Mouse (Mus musculus) hindbrain, embryonic 13.5 days (tissue): Measurements from ENCODE around the gene Helz. TPM values are rescaled to one million over a fixed set of nuclear protein-coding genes. Genes with fewer than 3 reads are reported as not detected.
"Not testable (repeated sequence)": the region's sequence is repeated elsewhere in the genome, so short reads cannot be mapped to it uniquely, and the experiment has no call there.

Experiments used
- ATAC-seq: fragments of 200-750 bp; cut with Nextera tagmentation; 2 replicates; pipeline ENCODE4 v1.8.0; 2017; ENCODE audit warnings: moderate TSS enrichment; ENCODE audit not compliant: low FRiP score
- H3K27ac ChIP-seq: fragments of 300-500 bp; sonication (generic); 2 replicates; pipeline ENCODE4 v1.5.1; 2015; ENCODE audit warnings: inconsistent platforms, mild to moderate bottlenecking, moderate library complexity
- H3K27me3 ChIP-seq: fragments of 300-500 bp; sonication (generic); 2 replicates; pipeline ENCODE4 v1.6.1; 2015; ENCODE audit warnings: mild to moderate bottlenecking, inconsistent platforms
- H3K36me3 ChIP-seq: fragments of 300-500 bp; sonication (generic); 2 replicates; pipeline ENCODE4 v1.6.1; 2015; ENCODE audit warnings: mild to moderate bottlenecking, inconsistent platforms
- H3K4me1 ChIP-seq: fragments of 300-500 bp; sonication (generic); replicated peaks from 2 replicates; pipeline ENCODE4 v1.6.1; 2015; ENCODE audit warnings: inconsistent platforms
- H3K4me2 ChIP-seq: fragments of 300-500 bp; sonication (generic); 2 replicates; pipeline ENCODE4 v1.6.1; 2015; ENCODE audit warnings: inconsistent platforms, mild to moderate bottlenecking, moderate library complexity
- H3K4me3 ChIP-seq: fragments of 300-500 bp; sonication (generic); 2 replicates; pipeline ENCODE4 v1.5.1; 2015; ENCODE audit warnings: mild to moderate bottlenecking, inconsistent platforms
- H3K9ac ChIP-seq: fragments of 300-500 bp; sonication (generic); 2 replicates; pipeline ENCODE4 v1.6.1; 2015; ENCODE audit warnings: mild to moderate bottlenecking, inconsistent platforms
- H3K9me3 ChIP-seq: fragments of 300-500 bp; sonication (generic); 2 replicates; pipeline ENCODE4 v1.6.1; 2016; ENCODE audit warnings: inconsistent platforms
- WGBS: fragments of 180-500 bp; shearing (Covaris S2); methylation state at CpG from one replicate; pipeline ENCODE4 v1.1.7; 2015; 5-methylcytosine and 5-hydroxymethylcytosine counted together
- polyA plus RNA-seq: library from polyadenylated mRNA; unstranded; fragments of >200 nt; fragmentation: Nextera tagmentation; extraction: Ambion mirVana; gene quantifications from 2 replicates; pipeline ENCODE4 v1.2.1, GENCODE M21; 2015

Helz gene
- polyA plus RNA-seq, 1 experiment from 2014 or later: 17.7 TPM

GRCm38 (mm10) chr11:107586129-107586528, 38.4 kb downstream of the Helz start:
- not testable (repeated sequence) for H3K4me1 ChIP-seq, ATAC-seq, H3K9ac ChIP-seq, H3K27ac ChIP-seq, H3K4me3 ChIP-seq, H3K27me3 ChIP-seq, H3K9me3 ChIP-seq, H3K36me3 ChIP-seq, H3K4me2 ChIP-seq
- 89% methylated on average over 5 of the region's 5 CpGs for WGBS

- 93% methylated on average over 7 of the region's 7 CpGs for WGBS
- H3K4me3 ChIP-seq: no peak overlapping the region
- H3K27me3 ChIP-seq: no peaks in the 10 kb centered on the region
- no peak overlapping the region for H3K9ac ChIP-seq
- no peaks in the 10 kb centered on the region for H3K9me3 ChIP-seq
- no peak for ATAC-seq
- H3K4me2 ChIP-seq: no peak overlapping the region
- peaks cover 8% of the 10 kb centered on the region for H3K4me1 ChIP-seq
- peaks cover 9% of the 10 kb centered on the region for H3K36me3 ChIP-seq
- H3K27ac ChIP-seq: no peak overlapping the region
These were observed 39.4 kb downstream of the Helz start for GRCm38 (mm10) chr11:107587141-107587540.

- H3K4me1 ChIP-seq: no peaks in the 10 kb centered on the region
- H3K27ac ChIP-seq: no peak overlapping the region
- no peaks in the 10 kb centered on the region for H3K27me3 ChIP-seq
- peaks cover 41% of the 10 kb centered on the region for H3K36me3 ChIP-seq
- H3K9me3 ChIP-seq: no peaks in the 10 kb centered on the region
- no peak for ATAC-seq
- no peak overlapping the region for H3K4me3 ChIP-seq
- no peak overlapping the region for H3K9ac ChIP-seq
- 95% methylated on average over 5 of the region's 5 CpGs for WGBS
- H3K4me2 ChIP-seq: no peak overlapping the region
These were observed 44.8 kb downstream of the Helz start for GRCm38 (mm10) chr11:107592575-107592974.

- H3K4me3 ChIP-seq: no peak overlapping the region
- peaks cover 65% of the 10 kb centered on the region for H3K36me3 ChIP-seq
- no peaks in the 10 kb centered on the region for H3K9me3 ChIP-seq
- H3K4me2 ChIP-seq: no peak overlapping the region
- no peaks in the 10 kb centered on the region for H3K27me3 ChIP-seq
- 98% methylated on average over 4 of the region's 4 CpGs for WGBS
- ATAC-seq: no peak
- no peak overlapping the region for H3K9ac ChIP-seq
- no peak overlapping the region for H3K27ac ChIP-seq
- H3K4me1 ChIP-seq: no peaks in the 10 kb centered on the region
These were observed 49.7 kb downstream of the Helz start for GRCm38 (mm10) chr11:107597381-107597780.

GRCm38 (mm10) chr11:107605694-107606093, 58.0 kb downstream of the Helz start:
- H3K4me2 ChIP-seq: no peak overlapping the region
- no peaks in the 10 kb centered on the region for H3K9me3 ChIP-seq
- H3K36me3 ChIP-seq: peaks cover 56% of the 10 kb centered on the region
- H3K9ac ChIP-seq: no peak overlapping the region
- no peaks in the 10 kb centered on the region for H3K27me3 ChIP-seq
- WGBS: 96% methylated on average over 7 of the region's 7 CpGs
- H3K4me3 ChIP-seq: no peak overlapping the region
- H3K27ac ChIP-seq: no peak overlapping the region
- no peaks in the 10 kb centered on the region for H3K4me1 ChIP-seq
- ATAC-seq: no peak

GRCm38 (mm10) chr11:107613906-107614305, 66.2 kb downstream of the Helz start:
- H3K4me2 ChIP-seq: no peak overlapping the region
- 92% methylated on average over 5 of the region's 5 CpGs for WGBS
- H3K4me1 ChIP-seq: no peaks in the 10 kb centered on the region
- H3K27me3 ChIP-seq: no peaks in the 10 kb centered on the region
- H3K27ac ChIP-seq: no peak overlapping the region
- H3K9ac ChIP-seq: no peak overlapping the region
- H3K4me3 ChIP-seq: no peak overlapping the region
- ATAC-seq: no peak
- H3K36me3 ChIP-seq: peaks cover 10% of the 10 kb centered on the region; the same call in 1 of the 2 replicates
- H3K9me3 ChIP-seq: no peaks in the 10 kb centered on the region

- no peaks in the 10 kb centered on the region for H3K27me3 ChIP-seq
- 91% methylated on average over 4 of the region's 5 CpGs for WGBS
- ATAC-seq: no peak
These were observed 68.0 kb downstream of the Helz start for GRCm38 (mm10) chr11:107615696-107616095.

GRCm38 (mm10) chr11:107617976-107618375, 70.2 kb downstream of the Helz start:
- Histone ChIP-seq H3K4me2 (no peak overlapping the region), H3K27ac (no peak overlapping the region), H3K4me1 (no peaks in the 10 kb centered on the region), H3K9ac (0 out of 2 replicates have a peak overlapping the region, but pooled peaks have one; percentile 8), H3K36me3 (peaks cover 39% of the 10 kb centered on the region), H3K9me3 (no peaks in the 10 kb centered on the region), H3K4me3 (no peak overlapping the region), H3K27me3 (no peaks in the 10 kb centered on the region)
- no peak for ATAC-seq
- 52% methylated on average over 5 of the region's 5 CpGs for WGBS

More at GRCm38 (mm10) chr11:107615696-107616095, 68.0 kb downstream of the Helz start:
- Histone ChIP-seq H3K4me3 (no peak overlapping the region), H3K9me3 (no peaks in the 10 kb centered on the region), H3K36me3 (peaks cover 28% of the 10 kb centered on the region), H3K4me2 (no peak overlapping the region), H3K27ac (no peak overlapping the region), H3K4me1 (no peaks in the 10 kb centered on the region), H3K9ac (no peak overlapping the region)

- H3K27me3 ChIP-seq: no peaks in the 10 kb centered on the region
- no peaks in the 10 kb centered on the region for H3K9me3 ChIP-seq
- no peak overlapping the region for H3K9ac ChIP-seq
- no peak overlapping the region for H3K4me3 ChIP-seq
- 94% methylated on average over 3 of the region's 3 CpGs for WGBS
- no peak for ATAC-seq
- no peaks in the 10 kb centered on the region for H3K4me1 ChIP-seq
- no peak overlapping the region for H3K27ac ChIP-seq
- peaks cover 38% of the 10 kb centered on the region for H3K36me3 ChIP-seq
- no peak overlapping the region for H3K4me2 ChIP-seq
These were observed 76.9 kb downstream of the Helz start for GRCm38 (mm10) chr11:107624661-107625060.

GRCm38 (mm10) chr11:107625746-107626145, 78.0 kb downstream of the Helz start:
- H3K36me3 ChIP-seq: peaks cover 28% of the 10 kb centered on the region
- H3K9me3 ChIP-seq: no peaks in the 10 kb centered on the region
- no peak overlapping the region for H3K27ac ChIP-seq
- no peaks in the 10 kb centered on the region for H3K4me1 ChIP-seq
- H3K9ac ChIP-seq: no peak overlapping the region
- ATAC-seq: no peak
- no peaks in the 10 kb centered on the region for H3K27me3 ChIP-seq
- H3K4me3 ChIP-seq: no peak overlapping the region
- WGBS: 82% methylated on average over 11 of the region's 11 CpGs
- no peak overlapping the region for H3K4me2 ChIP-seq

GRCm38 (mm10) chr11:107629504-107629903, 81.8 kb downstream of the Helz start:
- peak; percentile 78 for ATAC-seq
- no peaks in the 10 kb centered on the region for H3K9me3 ChIP-seq

GRCm38 (mm10) chr11:107629951-107630350, 82.2 kb downstream of the Helz start:
- Histone ChIP-seq H3K4me1 (no peaks in the 10 kb centered on the region), H3K4me3 (no peak overlapping the region), H3K9ac (no peak overlapping the region), H3K27me3 (no peaks in the 10 kb centered on the region), H3K36me3 (peaks cover 31% of the 10 kb centered on the region), H3K27ac (no peak overlapping the region), H3K9me3 (no peaks in the 10 kb centered on the region), H3K4me2 (no peak overlapping the region)
- 88% methylated on average over 8 of the region's 8 CpGs for WGBS
- ATAC-seq: no peak

More at GRCm38 (mm10) chr11:107629504-107629903, 81.8 kb downstream of the Helz start:
- H3K36me3 ChIP-seq: peaks cover 27% of the 10 kb centered on the region
- no peak overlapping the region for H3K27ac ChIP-seq
- H3K9ac ChIP-seq: no peak overlapping the region
- H3K4me3 ChIP-seq: no peak overlapping the region
- H3K27me3 ChIP-seq: no peaks in the 10 kb centered on the region
- WGBS: 30% methylated on average over 4 of the region's 4 CpGs
- H3K4me2 ChIP-seq: no peak overlapping the region
- no peaks in the 10 kb centered on the region for H3K4me1 ChIP-seq

GRCm38 (mm10) chr11:107631124-107631523, 83.4 kb downstream of the Helz start:
- Histone ChIP-seq H3K4me2 (no peak overlapping the region), H3K9ac (no peak overlapping the region), H3K27me3 (no peaks in the 10 kb centered on the region), H3K9me3 (no peaks in the 10 kb centered on the region), H3K4me3 (no peak overlapping the region), H3K36me3 (peaks cover 39% of the 10 kb centered on the region), H3K27ac (no peak overlapping the region), H3K4me1 (no peaks in the 10 kb centered on the region)
- no peak for ATAC-seq
- 90% methylated on average over 7 of the region's 7 CpGs for WGBS
